Comparison of ENCODE assay signal across 8 mouse cellular contexts in the genomic region with DNA sequence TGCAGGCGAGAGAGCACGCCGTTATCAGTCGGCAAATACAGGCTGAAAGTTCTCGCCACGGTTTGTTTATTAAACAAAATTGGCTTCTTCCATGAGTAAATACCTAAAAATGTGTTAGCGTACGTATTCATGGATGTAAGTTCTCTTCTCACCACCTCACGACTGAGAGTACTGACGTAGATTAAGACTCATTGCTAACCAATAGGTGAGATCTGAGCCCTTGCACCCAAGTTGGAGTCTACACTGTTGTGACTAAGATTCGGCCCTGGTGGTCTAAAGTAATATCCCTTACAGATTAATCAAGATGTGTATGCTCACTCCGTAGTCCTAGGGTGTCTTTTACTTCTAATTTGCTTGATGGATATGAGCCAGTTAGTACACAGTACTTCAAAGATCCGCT. TPM values are rescaled to one million over a fixed set of nuclear protein-coding genes. Genes with fewer than 3 reads are reported as not detected.
DNase-seq lines count a peak whose midpoint lies in the region; ATAC-seq and TF ChIP-seq lines count a peak whose summit lies in the region.

No protein-coding gene starts in this region.

- WGBS in limb, embryonic 13.5 days = 18% methylated on average over 13 of the region's 13 CpGs
- WGBS in neural tube, embryonic 12.5 days = 17% methylated on average over 13 of the region's 13 CpGs

- no peak for DNase-seq in left cerebral cortex, adult 2 months (ENCODE audit: extremely low spot score in 1 of 2, low spot score in 2 of 2)
- DNase-seq in left cerebral cortex, postnatal 4 days = no peak
- peak; percentile 66 for DNase-seq in NIH3T3 (ENCODE audit: low read depth)
- peak; percentile 2 for DNase-seq in fibroblast of lung, adult 2 months (ENCODE audit: low read depth)
- DNase-seq in thymus, adult 18-20 months = no peak
- DNase-seq in adrenal gland, postnatal 25 days = no peak

- ATAC-seq in limb, embryonic 13.5 days (ENCODE audit: low FRiP score, low read depth) = no peak
- ATAC-seq in neural tube, embryonic 12.5 days (ENCODE audit: low FRiP score, low read depth) = no peak

- peak overlapping the region; percentile 99 for H3K27ac ChIP-seq in left cerebral cortex, adult 2 months
- H3K27ac ChIP-seq in limb, embryonic 13.5 days = peak overlapping the region; percentile 99
- H3K27ac ChIP-seq in neural tube, embryonic 12.5 days = no peak overlapping the region; the same call in 1 of the 2 replicates

- peaks cover 6% of the 10 kb centered on the region; the same call in 1 of the 2 replicates for H3K4me1 ChIP-seq in limb, embryonic 13.5 days
- H3K4me1 ChIP-seq in neural tube, embryonic 12.5 days = peaks cover 6% of the 10 kb centered on the region

- H3K4me2 ChIP-seq in limb, embryonic 13.5 days (replicated peaks) = peak overlapping the region; percentile 77
- peak overlapping the region; percentile 65 for H3K4me2 ChIP-seq in neural tube, embryonic 12.5 days (replicated peaks)

- H3K4me3 ChIP-seq in left cerebral cortex, adult 2 months = peak overlapping the region; percentile 94
- peak overlapping the region; percentile 73 for H3K4me3 ChIP-seq in limb, embryonic 13.5 days
- H3K4me3 ChIP-seq in neural tube, embryonic 12.5 days = peak overlapping the region; percentile 71

- no peaks in the 10 kb centered on the region for H3K9me3 ChIP-seq in limb, embryonic 13.5 days
- H3K9me3 ChIP-seq in neural tube, embryonic 12.5 days = no peaks in the 10 kb centered on the region

- no peak; the same call in 1 of the 2 replicates for TF ChIP-seq CTCF in left cerebral cortex, adult 2 months (IDR thresholded peaks at IDR 0.05)

- H3K36me3 ChIP-seq in limb, embryonic 13.5 days = peaks cover 11% of the 10 kb centered on the region
- H3K36me3 ChIP-seq in neural tube, embryonic 12.5 days = peaks cover 6% of the 10 kb centered on the region; the same call in 1 of the 2 replicates

- peak overlapping the region; percentile 83 for H3K9ac ChIP-seq in limb, embryonic 13.5 days
- H3K9ac ChIP-seq in neural tube, embryonic 12.5 days = peak overlapping the region; percentile 89

- intact Hi-C loops in left cerebral cortex, adult 2 months (cut with DNase I) = no loop called here
- intact Hi-C loops in left cerebral cortex, postnatal 4 days (cut with DNase I) = no loop called here

- no peaks in the 10 kb centered on the region for H3K27me3 ChIP-seq in limb, embryonic 13.5 days
- no peaks in the 10 kb centered on the region for H3K27me3 ChIP-seq in neural tube, embryonic 12.5 days (replicated peaks)

RNA-seq across cellular contexts. Expression of a gene that starts 0.6 kb away (rescaled TPM):
- total RNA-seq in left cerebral cortex, adult 2 months (2021) = 10 to 100 TPM; 28.0 to 31.8 TPM
- 10 to 100 TPM; 35.7 to 37.3 TPM for total RNA-seq in left cerebral cortex, postnatal 4 days (2021)
- 36.1 and 39.1 TPM in 2 replicates for polyA plus RNA-seq in limb, embryonic 13.5 days (2015; fragmentation: Nextera tagmentation; extraction: Ambion mirVana)
- 49.4 and 52.6 TPM in 2 replicates for polyA plus RNA-seq in neural tube, embryonic 12.5 days (2016; fragmentation: Nextera tagmentation; extraction: Ambion mirVana)
- 29.5 and 34.5 TPM in 2 replicates for total RNA-seq in adrenal gland, postnatal 25 days (2021)

RNA-seq across cellular contexts. Expression of a gene that starts 24.1 kb away (rescaled TPM):
- total RNA-seq in left cerebral cortex, adult 2 months (2021) = 10 to 100 TPM; 12.7 to 14.4 TPM
- total RNA-seq in left cerebral cortex, postnatal 4 days (2021) = 10 to 100 TPM; 12.5 to 13.7 TPM
- polyA plus RNA-seq in limb, embryonic 13.5 days (2015; fragmentation: Nextera tagmentation; extraction: Ambion mirVana) = 0.99 and 1.4 TPM in 2 replicates
- polyA plus RNA-seq in neural tube, embryonic 12.5 days (2016; fragmentation: Nextera tagmentation; extraction: Ambion mirVana) = 5.3 and 6.6 TPM in 2 replicates
- total RNA-seq in adrenal gland, postnatal 25 days (2021) = 57.2 and 61.9 TPM in 2 replicates

Comparison
In these comparisons a context has a peak if more than half of its experiments do, and no peak if none do; other contexts are left out.
1. DNase-seq: peak in NIH3T3 (single experiment) and fibroblast of lung, adult 2 months (single experiment); none in left cerebral cortex, adult 2 months (0 of 2), left cerebral cortex, postnatal 4 days (single experiment), thymus, adult 18-20 months (0 of 2) and adrenal gland, postnatal 25 days (single experiment).
2. Peak in every context shown above with its lines, with median percentiles within 50 percentile points of each other: H3K4me3 ChIP-seq.